Mouse (Mus musculus) hindbrain, embryonic 16.5 days (tissue): ENCODE results near the gene Sema3g. TPM values are rescaled to one million over a fixed set of nuclear protein-coding genes. Genes with fewer than 3 reads are reported as not detected.

Source experiments
- ATAC-seq: fragments of 200-750 bp; cut with Nextera tagmentation; 2 replicates; pipeline ENCODE4 v1.8.0; 2017; ENCODE audit warnings: moderate TSS enrichment, moderate library complexity
- H3K27ac ChIP-seq: fragments of 300-500 bp; sonication (generic); 2 replicates; pipeline ENCODE4 v1.5.1; 2014; ENCODE audit warnings: low read depth, mild to moderate bottlenecking, control low read depth, low read length, moderate library complexity
- H3K27me3 ChIP-seq: fragments of 300-500 bp; sonication (generic); replicated peaks from 2 replicates; pipeline ENCODE4 v1.6.1; 2014; ENCODE audit warnings: low read length; ENCODE audit not compliant: control insufficient read depth, insufficient read depth
- H3K36me3 ChIP-seq: fragments of 300-500 bp; sonication (generic); 2 replicates; pipeline ENCODE4 v1.6.1; 2014; ENCODE audit warnings: mild to moderate bottlenecking, low read length, moderate library complexity, mixed read lengths; ENCODE audit not compliant: control insufficient read depth, insufficient read depth
- H3K4me1 ChIP-seq: fragments of 300-500 bp; sonication (generic); 2 replicates; pipeline ENCODE4 v1.6.1; 2014; ENCODE audit warnings: low read depth, low read length; ENCODE audit not compliant: control insufficient read depth, insufficient read depth
- H3K4me2 ChIP-seq: fragments of 300-500 bp; sonication (generic); 2 replicates; pipeline ENCODE4 v1.6.1; 2014; ENCODE audit warnings: mild to moderate bottlenecking, low read length, control low read depth, moderate library complexity
- H3K4me3 ChIP-seq: fragments of 300-500 bp; sonication (generic); 2 replicates; pipeline ENCODE4 v1.5.1; 2014; ENCODE audit warnings: mild to moderate bottlenecking, low read length, control low read depth, moderate library complexity
- H3K9ac ChIP-seq: fragments of 300-500 bp; sonication (generic); 2 replicates; pipeline ENCODE4 v1.6.1; 2014; ENCODE audit warnings: low read depth, mild to moderate bottlenecking, control low read depth, low read length, moderate library complexity
- H3K9me3 ChIP-seq: fragments of 300-500 bp; sonication (generic); 2 replicates; pipeline ENCODE4 v1.6.1; 2014; ENCODE audit warnings: mild to moderate bottlenecking, low read length, moderate library complexity; ENCODE audit not compliant: control insufficient read depth
- WGBS: fragments of 180-500 bp; shearing (Covaris S2); extraction: QIAGEN DNeasy Blood & Tissue Kit; methylation state at CpG from one replicate; pipeline ENCODE4 v1.1.7; 2014; 5-methylcytosine and 5-hydroxymethylcytosine counted together
- polyA plus RNA-seq: library from polyadenylated mRNA; unstranded; fragments of >200 nt; fragmentation: Nextera tagmentation; extraction: Ambion mirVana; gene quantifications from 2 replicates; pipeline ENCODE4 v1.2.1, GENCODE M21; 2015

The Sema3g gene
- polyA plus RNA-seq, 1 experiment from 2014 or later, result 0.61 TPM

DNA sequence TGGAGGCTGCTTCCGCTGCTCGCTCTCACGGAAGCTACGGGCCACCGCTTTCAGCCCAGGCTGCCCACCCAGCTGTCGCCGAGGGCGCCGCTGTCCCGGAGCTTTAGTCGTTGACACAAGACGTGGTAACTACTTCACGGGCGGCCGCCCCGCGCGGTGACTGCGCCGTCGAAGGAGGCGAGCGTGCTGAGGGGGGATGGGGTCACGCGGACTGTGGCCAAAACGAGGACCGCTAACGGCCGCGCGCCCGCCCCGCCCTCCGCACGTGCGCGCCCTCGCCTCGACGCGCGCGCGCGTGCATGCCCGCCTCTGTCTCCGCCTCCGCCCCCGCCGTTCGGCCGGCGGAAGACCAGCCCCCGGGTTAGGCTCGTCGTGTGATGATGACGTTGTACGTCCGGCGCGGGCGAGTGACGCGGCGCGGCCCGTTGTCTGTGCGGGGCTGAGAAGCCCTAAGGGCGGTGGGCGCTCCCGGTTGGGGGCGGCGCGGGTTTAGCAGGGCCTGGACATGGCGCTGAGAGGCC is 33.5 kb downstream of the Sema3g start, which contains the start of the genes Phf7 and Bap1:
Gene Phf7, minus strand, starts transcription at position 234 of the 521 bp plus-strand sequence.
Gene Bap1, plus strand, starts transcription at position 367 of the 521 bp plus-strand sequence.
- Histone ChIP-seq H3K4me2 (peak within 1 kb of the TSS; percentile 77), H3K27ac (peak within 1 kb of the TSS; percentile 94), H3K4me3 (peak within 1 kb of the TSS; percentile 87), H3K36me3 (peaks cover 23% of the 10 kb centered on the region), H3K4me1 (peaks cover 9% of the 10 kb centered on the region), H3K9me3 (no peaks in the 10 kb centered on the region), H3K9ac (peak within 1 kb of the TSS; percentile 94), H3K27me3 (no peaks in the 10 kb centered on the region)
- 0% methylated on average over 58 of the region's 75 CpGs for WGBS
- ATAC-seq, result peak; percentile 93

- Histone ChIP-seq H3K36me3 (peaks cover 27% of the 10 kb centered on the region), H3K4me1 (peaks cover 9% of the 10 kb centered on the region), H3K27me3 (no peaks in the 10 kb centered on the region), H3K4me2 (peak overlapping the region; percentile 77), H3K27ac (peak overlapping the region; percentile 77), H3K9me3 (no peaks in the 10 kb centered on the region), H3K4me3 (peak overlapping the region; percentile 87), H3K9ac (peak overlapping the region; percentile 94)
- ATAC-seq, result no peak; the same call in 1 of the 2 replicates
- WGBS, result 1% methylated on average over 18 of the region's 18 CpGs
These were observed 34.0 kb downstream of the Sema3g start for GRCm38 (mm10) chr14:31251626-31252025.

GRCm38 (mm10) chr14:31252091-31252490 is 34.4 kb downstream of the Sema3g start:
- 91% methylated on average over 5 of the region's 5 CpGs for WGBS
- Histone ChIP-seq H3K9ac (peak overlapping the region; percentile 94), H3K9me3 (no peaks in the 10 kb centered on the region), H3K4me2 (peak overlapping the region; percentile 77), H3K4me1 (peaks cover 9% of the 10 kb centered on the region), H3K36me3 (peaks cover 32% of the 10 kb centered on the region), H3K4me3 (peak overlapping the region; percentile 87), H3K27ac (no peak overlapping the region), H3K27me3 (no peaks in the 10 kb centered on the region)
- ATAC-seq, result no peak

DNA sequence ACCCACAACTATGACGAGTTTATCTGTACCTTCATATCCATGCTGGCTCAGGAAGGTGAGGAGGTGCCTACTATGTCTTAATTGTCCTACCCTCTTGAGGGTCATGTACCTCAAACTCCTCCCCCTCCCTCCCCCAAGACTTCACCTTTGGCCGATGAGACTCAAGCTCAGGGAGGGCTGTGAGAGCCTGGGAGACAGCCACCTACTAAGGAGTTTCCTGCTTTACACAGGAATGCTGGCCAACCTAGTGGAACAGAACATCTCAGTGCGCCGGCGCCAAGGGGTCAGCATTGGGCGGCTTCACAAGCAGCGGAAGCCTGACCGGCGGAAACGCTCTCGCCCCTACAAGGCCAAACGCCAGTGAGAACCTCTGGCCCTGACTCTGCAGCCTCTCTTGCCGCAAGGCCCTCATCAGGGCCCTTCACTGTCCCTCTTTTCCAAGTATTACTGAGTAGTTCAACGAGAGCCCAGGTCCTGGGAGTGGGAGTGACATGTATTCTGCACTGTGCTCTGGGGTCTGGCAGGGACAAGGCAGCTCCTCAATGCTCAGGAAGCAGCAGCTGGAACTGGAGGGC is 40.9 kb downstream of the Sema3g start:
- Histone ChIP-seq H3K4me3 (no peak overlapping the region), H3K9ac (no peak overlapping the region), H3K4me2 (no peak overlapping the region), H3K36me3 (peaks cover 76% of the 10 kb centered on the region), H3K27ac (no peak overlapping the region), H3K4me1 (no peaks in the 10 kb centered on the region), H3K9me3 (no peaks in the 10 kb centered on the region), H3K27me3 (no peaks in the 10 kb centered on the region)
- 96% methylated on average over 14 of the region's 14 CpGs for WGBS
- no peak for ATAC-seq

DNA sequence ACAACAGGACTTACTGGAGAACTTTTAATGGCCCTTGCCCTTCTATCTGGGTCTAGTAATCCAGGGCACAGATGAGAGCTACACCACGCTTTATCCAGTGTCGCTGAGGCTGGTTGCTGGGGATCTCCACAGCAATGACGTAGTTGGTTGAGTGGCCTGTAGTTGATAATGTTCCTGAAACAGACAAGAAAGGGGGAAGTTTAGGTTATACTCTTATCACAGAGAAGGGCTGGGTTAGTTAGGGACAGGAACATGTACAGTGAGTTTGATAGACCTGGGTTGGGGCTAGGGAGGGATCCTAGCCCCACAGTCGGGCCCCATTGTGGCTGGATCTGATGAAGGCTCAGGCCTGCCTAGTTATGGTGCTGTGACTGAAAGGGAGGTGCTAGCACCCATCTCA is 42.7 kb downstream of the Sema3g start:
- Histone ChIP-seq H3K9me3 (no peaks in the 10 kb centered on the region), H3K27me3 (no peaks in the 10 kb centered on the region), H3K27ac (no peak overlapping the region), H3K4me2 (no peak overlapping the region), H3K9ac (no peak overlapping the region), H3K36me3 (peaks cover 59% of the 10 kb centered on the region), H3K4me3 (no peak overlapping the region), H3K4me1 (no peaks in the 10 kb centered on the region)
- WGBS, result 92% methylated on average over 4 of the region's 4 CpGs
- ATAC-seq, result no peak

DNA sequence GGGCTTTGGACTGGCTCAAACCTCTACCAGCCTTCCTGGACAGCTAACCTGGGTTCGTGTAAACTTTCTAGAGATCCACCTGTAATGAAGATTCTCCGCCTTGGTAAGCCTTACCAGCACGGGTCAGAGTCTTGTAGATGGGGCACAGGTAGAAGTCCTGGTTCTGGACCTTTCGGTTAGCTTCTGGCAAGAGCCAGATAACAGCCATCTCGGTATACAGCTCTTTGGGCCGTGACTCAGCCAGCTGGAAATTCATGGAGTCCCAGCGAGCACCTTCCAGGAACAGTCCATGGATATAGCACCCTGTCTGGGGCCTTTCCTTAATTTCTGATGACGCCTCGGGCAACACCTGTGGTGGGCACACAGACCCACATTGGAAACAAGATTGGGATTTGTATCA is 43.3 kb downstream of the Sema3g start:
- H3K9ac ChIP-seq, result no peak overlapping the region
- H3K36me3 ChIP-seq, result peaks cover 54% of the 10 kb centered on the region
- no peak overlapping the region for H3K27ac ChIP-seq
- H3K27me3 ChIP-seq, result no peaks in the 10 kb centered on the region
- H3K4me2 ChIP-seq, result no peak overlapping the region
- H3K9me3 ChIP-seq, result no peaks in the 10 kb centered on the region
- no peak overlapping the region for H3K4me3 ChIP-seq
- 95% methylated on average over 9 of the region's 9 CpGs for WGBS
- no peaks in the 10 kb centered on the region for H3K4me1 ChIP-seq
- ATAC-seq, result no peak

GRCm38 (mm10) chr14:31267649-31268048 is 50.0 kb downstream of the Sema3g start:
- Histone ChIP-seq H3K9ac (no peak overlapping the region), H3K4me2 (no peak overlapping the region), H3K4me1 (peaks cover 24% of the 10 kb centered on the region), H3K4me3 (no peak overlapping the region), H3K36me3 (no peaks in the 10 kb centered on the region), H3K9me3 (no peaks in the 10 kb centered on the region), H3K27me3 (no peaks in the 10 kb centered on the region), H3K27ac (peak overlapping the region; percentile 60; the same call in 1 of the 2 replicates)
- ATAC-seq, result no peak
- WGBS, result 75% methylated on average over 11 of the region's 11 CpGs

DNA sequence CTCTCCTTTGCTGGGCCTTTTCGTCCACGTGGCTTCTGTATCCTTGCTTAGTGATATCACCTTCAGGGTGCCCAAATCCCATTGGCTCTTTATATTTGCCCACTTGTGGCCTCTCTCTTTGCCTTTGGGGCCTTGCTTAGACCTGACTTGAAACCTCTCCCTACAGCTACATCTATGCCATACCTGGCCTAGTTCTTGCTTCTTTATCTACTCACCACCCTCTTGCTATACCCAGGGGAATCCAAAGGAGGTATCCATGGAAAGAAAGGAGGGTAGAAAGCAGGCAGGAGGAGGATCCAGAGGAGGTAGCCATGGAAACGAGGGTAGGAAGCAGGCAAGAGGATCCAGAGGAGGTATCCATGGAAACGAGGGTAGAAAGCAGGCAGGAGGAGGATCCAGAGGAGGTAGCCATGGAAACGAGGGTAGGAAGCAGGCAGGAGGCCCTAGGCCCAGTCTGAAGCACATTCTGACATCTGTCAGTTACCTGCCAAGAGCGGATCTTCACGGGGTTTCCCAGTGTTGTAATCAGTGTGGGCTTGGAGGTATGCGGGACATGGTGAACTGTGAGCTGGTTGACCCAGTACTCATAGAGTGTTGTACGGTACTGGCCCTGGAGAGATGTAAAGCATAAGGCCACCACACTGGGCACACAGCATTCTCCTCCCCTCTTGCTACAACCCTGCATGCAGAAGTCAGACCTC is 50.8 kb downstream of the Sema3g start:
- WGBS, result 26% methylated on average over 9 of the region's 9 CpGs
- no peaks in the 10 kb centered on the region for H3K9me3 ChIP-seq
- H3K36me3 ChIP-seq, result no peaks in the 10 kb centered on the region
- no peak overlapping the region for H3K4me3 ChIP-seq
- H3K27ac ChIP-seq, result peak overlapping the region; percentile 68
- H3K9ac ChIP-seq, result peak overlapping the region; percentile 53; the same call in 1 of the 2 replicates
- ATAC-seq, result peak; percentile 84
- peak overlapping the region; percentile 59 for H3K4me2 ChIP-seq
- H3K27me3 ChIP-seq, result no peaks in the 10 kb centered on the region
- H3K4me1 ChIP-seq, result peaks cover 24% of the 10 kb centered on the region

DNA sequence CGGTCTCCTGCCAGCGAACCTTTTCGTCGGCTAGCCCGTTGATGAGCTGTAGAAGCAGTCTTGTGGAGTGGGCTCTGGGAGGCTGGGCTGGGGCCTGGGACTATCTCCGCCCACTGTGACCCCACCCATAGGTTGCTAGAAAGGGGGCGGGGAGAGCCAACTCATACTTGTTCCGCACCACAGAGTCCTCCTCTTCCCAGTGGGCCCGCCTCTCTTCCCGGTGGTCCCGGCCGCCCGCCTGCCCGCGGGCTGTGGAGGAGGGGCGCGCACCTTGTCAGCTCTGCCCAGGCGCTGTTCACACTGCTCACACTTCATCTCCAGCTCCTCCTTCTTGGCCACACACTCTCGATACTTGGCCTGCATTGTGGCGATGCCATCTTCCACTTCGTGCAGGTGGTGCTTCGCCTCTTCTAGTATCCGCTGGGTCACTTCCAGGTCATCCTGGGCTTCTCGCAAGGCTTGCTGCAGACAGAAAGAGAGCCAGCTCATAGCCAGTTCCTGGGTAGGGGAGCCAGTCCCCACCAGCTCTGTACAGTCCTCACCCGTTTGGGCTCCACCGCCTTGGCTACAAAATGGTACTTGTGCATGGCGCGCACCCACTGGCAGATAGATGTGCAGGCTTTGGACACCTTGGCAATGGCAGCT is 51.9 kb downstream of the Sema3g start:
- 13% methylated on average over 26 of the region's 28 CpGs for WGBS
- Histone ChIP-seq H3K4me1 (peaks cover 24% of the 10 kb centered on the region), H3K36me3 (no peaks in the 10 kb centered on the region), H3K27me3 (no peaks in the 10 kb centered on the region), H3K4me2 (peak overlapping the region; percentile 59), H3K9ac (peak overlapping the region; percentile 53), H3K27ac (peak overlapping the region; percentile 68), H3K4me3 (peak overlapping the region; percentile 32), H3K9me3 (no peaks in the 10 kb centered on the region)
- peak; percentile 62 for ATAC-seq
